ENCODE assay signal across 9 mouse cellular contexts in the genomic region with DNA sequence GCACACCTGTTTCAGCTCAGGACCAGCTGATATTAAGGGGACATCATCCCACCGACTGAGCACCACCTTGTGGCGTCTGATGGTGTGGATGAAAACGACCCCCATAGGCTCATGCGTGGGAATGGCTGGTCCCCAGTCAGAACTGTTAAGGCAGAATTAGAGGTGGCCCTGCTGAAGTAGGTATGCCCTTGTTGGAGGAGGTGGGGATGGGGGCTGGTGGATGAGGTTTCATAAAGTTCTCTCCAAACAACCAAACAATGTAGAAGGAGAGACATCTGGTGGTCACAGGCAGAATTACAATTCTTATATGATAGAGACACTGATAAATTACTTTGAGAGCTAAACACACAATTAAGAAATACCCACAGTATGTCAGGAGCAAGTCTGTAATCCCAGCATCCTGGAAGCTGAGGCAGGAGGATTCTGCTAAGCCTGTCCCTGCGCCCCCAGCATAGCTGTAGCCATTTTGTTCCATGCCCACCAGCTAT. TPM values are rescaled to one million over a fixed set of nuclear protein-coding genes. Genes with fewer than 3 reads are reported as not detected.
DNase-seq lines count a peak whose midpoint lies in the region; ATAC-seq and TF ChIP-seq lines count a peak whose summit lies in the region.
"Had no signal": no experiment of that assay in that cellular context is flagged by ENCODE, and none has a peak within 500 bp of the region (broad histone marks: within the 10 kb centered on the region; RNA-seq: fewer than 3 reads in every experiment).

No protein-coding gene starts in this region.

- H3K4me1 ChIP-seq in heart, embryonic 11.5 days (ENCODE audit: control insufficient read depth, insufficient read depth, low read length): no peaks in the 10 kb centered on the region
- no peaks in the 10 kb centered on the region for H3K4me1 ChIP-seq in forebrain, embryonic 16.5 days (replicated peaks; ENCODE audit: control insufficient read depth, insufficient read depth, low read length)
- H3K4me1 ChIP-seq in kidney, postnatal 0 days (replicated peaks; ENCODE audit: insufficient read depth, low read length): no peaks in the 10 kb centered on the region
- no peaks in the 10 kb centered on the region for H3K4me1 ChIP-seq in midbrain, postnatal 0 days (ENCODE audit: insufficient read depth, low read length)
- H3K4me1 ChIP-seq: limb, embryonic 15.5 days had no signal

- no peaks in the 10 kb centered on the region for H3K9me3 ChIP-seq in heart, embryonic 11.5 days (replicated peaks; ENCODE audit: control insufficient read depth, low read length)
- no peaks in the 10 kb centered on the region for H3K9me3 ChIP-seq in forebrain, embryonic 16.5 days (ENCODE audit: control insufficient read depth, low read length)
- H3K9me3 ChIP-seq in kidney, postnatal 0 days (replicated peaks; ENCODE audit: low read length): no peaks in the 10 kb centered on the region
- H3K9me3 ChIP-seq in midbrain, postnatal 0 days (ENCODE audit: low read length): no peaks in the 10 kb centered on the region
- H3K9me3 ChIP-seq: limb, embryonic 15.5 days had no signal

- ATAC-seq in heart, embryonic 11.5 days (replicated peaks; ENCODE audit: insufficient number of reproducible peaks, low FRiP score, low TSS enrichment): no peak
- peak; percentile 71 for ATAC-seq in forebrain, embryonic 16.5 days
- peak; percentile 43; the same call in 1 of the 2 replicates for ATAC-seq in kidney, postnatal 0 days (replicated peaks; ENCODE audit: low FRiP score, low read depth)
- peak; percentile 75 for ATAC-seq in midbrain, postnatal 0 days (ENCODE audit: low FRiP score)

- H3K36me3 ChIP-seq in heart, embryonic 11.5 days (ENCODE audit: control insufficient read depth, insufficient read depth, low read length): peaks cover 41% of the 10 kb centered on the region
- H3K36me3 ChIP-seq in forebrain, embryonic 16.5 days (ENCODE audit: control insufficient read depth, insufficient read depth): no peaks in the 10 kb centered on the region; the same call in 1 of the 2 replicates
- peaks cover 39% of the 10 kb centered on the region for H3K36me3 ChIP-seq in kidney, postnatal 0 days (ENCODE audit: insufficient read depth, low read length)
- H3K36me3 ChIP-seq in midbrain, postnatal 0 days (ENCODE audit: insufficient read depth, low read length): no peaks in the 10 kb centered on the region

- peak; percentile 79 for TF ChIP-seq CTCF in kidney, postnatal 0 days (IDR thresholded peaks at IDR 0.05; ENCODE audit: low read depth)
- peak; percentile 82 for TF ChIP-seq CTCF in midbrain, postnatal 0 days (IDR thresholded peaks at IDR 0.05)

- whole genome bisulfite sequencing in heart, embryonic 11.5 days (ENCODE audit: insufficient replicate concordance): 60% methylated on average over 5 of the region's 5 CpGs
- WGBS in forebrain, embryonic 16.5 days: 71% methylated on average over 5 of the region's 5 CpGs
- 62% methylated on average over 5 of the region's 5 CpGs for WGBS in kidney, postnatal 0 days
- WGBS in midbrain, postnatal 0 days: 66% methylated on average over 5 of the region's 5 CpGs

- no peak overlapping the region for H3K27ac ChIP-seq in heart, embryonic 11.5 days (ENCODE audit: low read depth, low read length)
- no peak overlapping the region for H3K27ac ChIP-seq in forebrain, embryonic 16.5 days (ENCODE audit: low read length)
- H3K27ac ChIP-seq in kidney, postnatal 0 days: no peak overlapping the region
- H3K27ac ChIP-seq in midbrain, postnatal 0 days (ENCODE audit: low read depth, low read length): no peak overlapping the region
- H3K27ac ChIP-seq: limb, embryonic 15.5 days had no signal

- no peak overlapping the region for H3K4me3 ChIP-seq in heart, embryonic 11.5 days (ENCODE audit: low read depth, low read length)
- H3K4me3 ChIP-seq in forebrain, embryonic 16.5 days (replicated peaks; ENCODE audit: low read length): no peak overlapping the region
- H3K4me3 ChIP-seq in kidney, postnatal 0 days (replicated peaks; ENCODE audit: low read depth, low read length): no peak overlapping the region
- H3K4me3 ChIP-seq in midbrain, postnatal 0 days (ENCODE audit: low read depth, low read length): no peak overlapping the region
- H3K4me3 ChIP-seq: limb, embryonic 15.5 days had no signal

- H3K9ac ChIP-seq in heart, embryonic 11.5 days (ENCODE audit: low read depth, low read length): no peak overlapping the region
- H3K9ac ChIP-seq in forebrain, embryonic 16.5 days (replicated peaks; ENCODE audit: low read depth, low read length): no peak overlapping the region
- no peak overlapping the region for H3K9ac ChIP-seq in kidney, postnatal 0 days (ENCODE audit: low read depth, low read length)
- H3K9ac ChIP-seq in midbrain, postnatal 0 days (replicated peaks; ENCODE audit: low read length, poor library complexity, severe bottlenecking): no peak overlapping the region
- H3K9ac ChIP-seq: limb, embryonic 15.5 days had no signal

- peak; percentile 91 for DNase-seq in heart, adult 11 months
- DNase-seq in A20 (ENCODE audit: low read depth, low spot score) (peak; percentile 49), adipocyte (ENCODE audit: low spot score) (peak; percentile 66)
- peak; percentile 71 for DNase-seq in kidney, postnatal 0 days (ENCODE audit: low spot score)
- DNase-seq in midbrain, postnatal 0 days (ENCODE audit: low spot score): peak; percentile 68
- no peak for DNase-seq in urinary bladder, postnatal 25 days (ENCODE audit: low spot score)

- H3K4me2 ChIP-seq in heart, embryonic 11.5 days: no peak overlapping the region
- no peak overlapping the region for H3K4me2 ChIP-seq in forebrain, embryonic 16.5 days (ENCODE audit: low read length)
- no peak overlapping the region for H3K4me2 ChIP-seq in kidney, postnatal 0 days (ENCODE audit: low read length)
- no peak overlapping the region for H3K4me2 ChIP-seq in midbrain, postnatal 0 days (ENCODE audit: low read depth, low read length, poor library complexity, severe bottlenecking)
- H3K4me2 ChIP-seq: limb, embryonic 15.5 days had no signal

- H3K27me3 ChIP-seq in heart, embryonic 11.5 days (ENCODE audit: control insufficient read depth, insufficient read depth, low read length): no peaks in the 10 kb centered on the region
- no peaks in the 10 kb centered on the region for H3K27me3 ChIP-seq in forebrain, embryonic 16.5 days (replicated peaks; ENCODE audit: control insufficient read depth, insufficient read depth, low read length)
- no peaks in the 10 kb centered on the region for H3K27me3 ChIP-seq in kidney, postnatal 0 days (ENCODE audit: insufficient read depth, low read length)
- H3K27me3 ChIP-seq in midbrain, postnatal 0 days (ENCODE audit: insufficient read depth, low read length): no peaks in the 10 kb centered on the region
- H3K27me3 ChIP-seq: limb, embryonic 15.5 days had no signal

RNA-seq across cellular contexts. Expression of a gene that starts 22.0 kb away (rescaled TPM):
- polyA plus RNA-seq in heart, embryonic 11.5 days (2014; fragmentation: Nextera tagmentation; extraction: Ambion mirVana): 47.8 and 47.9 TPM in 2 replicates
- 15.9 and 16.5 TPM in 2 replicates for polyA plus RNA-seq in forebrain, embryonic 16.5 days (2015; fragmentation: Nextera tagmentation; extraction: Ambion mirVana)
- polyA plus RNA-seq in kidney, postnatal 0 days (2015; fragmentation: Nextera tagmentation; extraction: Ambion mirVana): 12.1 and 16.8 TPM in 2 replicates
- total RNA-seq in midbrain, postnatal 0 days (2014; rRNA removed): 1.2 and 1.7 TPM in 2 replicates
- polyA plus RNA-seq in midbrain, postnatal 0 days (2015; fragmentation: Nextera tagmentation; extraction: Ambion mirVana): 1.9 and 2.2 TPM in 2 replicates

RNA-seq across cellular contexts. Expression of a gene that starts 28.7 kb away (rescaled TPM):
- polyA plus RNA-seq in heart, embryonic 11.5 days (2014; fragmentation: Nextera tagmentation; extraction: Ambion mirVana): 1.9 and 2.7 TPM in 2 replicates
- 2.2 and 2.9 TPM in 2 replicates for polyA plus RNA-seq in forebrain, embryonic 16.5 days (2015; fragmentation: Nextera tagmentation; extraction: Ambion mirVana)
- 107 and 117 TPM in 2 replicates for polyA plus RNA-seq in kidney, postnatal 0 days (2015; fragmentation: Nextera tagmentation; extraction: Ambion mirVana)
- 3.7 and 14.6 TPM in 2 replicates for total RNA-seq in midbrain, postnatal 0 days (2014; rRNA removed)
- polyA plus RNA-seq in midbrain, postnatal 0 days (2015; fragmentation: Nextera tagmentation; extraction: Ambion mirVana): 5.2 and 6.3 TPM in 2 replicates

RNA-seq across cellular contexts. Expression of a gene that starts 54.0 kb away (rescaled TPM):
- 24.8 and 27.2 TPM in 2 replicates for polyA plus RNA-seq in heart, embryonic 11.5 days (2014; fragmentation: Nextera tagmentation; extraction: Ambion mirVana)
- 20.3 and 23.1 TPM in 2 replicates for polyA plus RNA-seq in forebrain, embryonic 16.5 days (2015; fragmentation: Nextera tagmentation; extraction: Ambion mirVana)
- 18.9 and 21.1 TPM in 2 replicates for polyA plus RNA-seq in kidney, postnatal 0 days (2015; fragmentation: Nextera tagmentation; extraction: Ambion mirVana)
- 29.7 and 29.9 TPM in 2 replicates for total RNA-seq in midbrain, postnatal 0 days (2014; rRNA removed)
- polyA plus RNA-seq in midbrain, postnatal 0 days (2015; fragmentation: Nextera tagmentation; extraction: Ambion mirVana): 36.5 and 45.5 TPM in 2 replicates

Comparison
In these comparisons a context has a peak if more than half of its experiments do, and no peak if none do; other contexts are left out.
1. RNA of a gene that starts 28.7 kb away (polyA plus RNA-seq): 107 to 117 TPM in kidney, postnatal 0 days; 5.2 to 6.3 TPM in midbrain, postnatal 0 days, 2.2 to 2.9 TPM in forebrain, embryonic 16.5 days and 1.9 to 2.7 TPM in heart, embryonic 11.5 days; every median in the first group is over 10 times any median in the second.